Mouse (Mus musculus) limb, embryonic 11.5 days (tissue): ENCODE results near the gene Higd2a. TPM values are rescaled to one million over a fixed set of nuclear protein-coding genes. Genes with fewer than 3 reads are reported as not detected.
A peak's percentile ranks its signal among the peaks of the same experiment; 100 is the strongest.

Source experiments
- ATAC-seq: fragments of 200-750 bp; cut with Nextera tagmentation; 2 replicates; pipeline ENCODE4 v1.8.0; 2017; ENCODE audit warnings: low read depth; ENCODE audit not compliant: insufficient number of reproducible peaks, low FRiP score, low TSS enrichment
- DNase-seq: peaks from one replicate; pipeline ENCODE4 v3.0.0-alpha.2; 2015; ENCODE audit warnings: low spot score
- H3K27ac ChIP-seq: fragments of 300-500 bp; sonication (generic); replicated peaks from 2 replicates; pipeline ENCODE4 v1.5.1; 2014; ENCODE audit warnings: low read depth, mild to moderate bottlenecking, low read length
- H3K27me3 ChIP-seq: fragments of 300-500 bp; sonication (generic); 2 replicates; pipeline ENCODE4 v1.6.1; 2014; ENCODE audit warnings: mild to moderate bottlenecking, low read length, mixed read lengths; ENCODE audit not compliant: control insufficient read depth, insufficient read depth
- H3K36me3 ChIP-seq: fragments of 300-500 bp; sonication (generic); 2 replicates; pipeline ENCODE4 v1.6.1; 2014; ENCODE audit warnings: mild to moderate bottlenecking, low read length, moderate library complexity, mixed read lengths; ENCODE audit not compliant: control insufficient read depth, insufficient read depth
- H3K4me1 ChIP-seq: fragments of 300-500 bp; sonication (generic); 2 replicates; pipeline ENCODE4 v1.6.1; 2014; ENCODE audit warnings: low read length, mixed read lengths; ENCODE audit not compliant: control insufficient read depth, insufficient read depth
- H3K4me2 ChIP-seq: fragments of 300-500 bp; sonication (generic); 2 replicates; pipeline ENCODE4 v1.6.1; 2014; ENCODE audit warnings: low read depth, mild to moderate bottlenecking, moderate library complexity; ENCODE audit not compliant: severe bottlenecking
- H3K4me3 ChIP-seq: fragments of 300-500 bp; sonication (generic); 2 replicates; pipeline ENCODE4 v1.5.1; 2014; ENCODE audit warnings: low read depth, low read length
- H3K9ac ChIP-seq: fragments of 300-500 bp; sonication (generic); 2 replicates; pipeline ENCODE4 v1.6.1; 2014; ENCODE audit warnings: mild to moderate bottlenecking, low read length
- H3K9me3 ChIP-seq: fragments of 300-500 bp; sonication (generic); 2 replicates; pipeline ENCODE4 v1.6.1; 2016; ENCODE audit warnings: low read length; ENCODE audit not compliant: control insufficient read depth
- WGBS: fragments of 180-500 bp; shearing (Covaris S2); extraction: QIAGEN DNeasy Blood & Tissue Kit; methylation state at CpG from one replicate; pipeline ENCODE4 v1.1.7; 2014; 5-methylcytosine and 5-hydroxymethylcytosine counted together
- polyA plus RNA-seq: library from polyadenylated mRNA; unstranded; fragments of >200 nt; fragmentation: Nextera tagmentation; extraction: Ambion mirVana; gene quantifications from 2 replicates; pipeline ENCODE4 v1.2.1, GENCODE M21; 2014

The Higd2a gene
- polyA plus RNA-seq, 1 experiment from 2014 or later: 157 TPM

GRCm38 (mm10) chr13:54591776-54592356 lies 1.9 kb downstream of the Higd2a start:
- H3K9ac ChIP-seq: no peak overlapping the region
- no peak overlapping the region for H3K4me3 ChIP-seq
- no peak overlapping the region for H3K4me2 ChIP-seq

GRCm38 (mm10) chr13:54593617-54594016 lies 3.6 kb downstream of the Higd2a start:
- no peak overlapping the region for H3K27ac ChIP-seq
- H3K4me3 ChIP-seq: no peak overlapping the region
- no peaks in the 10 kb centered on the region for H3K9me3 ChIP-seq
- no peak overlapping the region for H3K9ac ChIP-seq
- peaks cover 4% of the 10 kb centered on the region for H3K4me1 ChIP-seq
- no peak overlapping the region for H3K4me2 ChIP-seq
- WGBS: 92% methylated on average over 11 of the region's 11 CpGs
- ATAC-seq: no peak
- H3K36me3 ChIP-seq: no peaks in the 10 kb centered on the region
- H3K27me3 ChIP-seq: no peaks in the 10 kb centered on the region
- DNase-seq: no peak

More at GRCm38 (mm10) chr13:54591776-54592356, 1.9 kb downstream of the Higd2a start:
- no peak for ATAC-seq
- 93% methylated on average over 8 of the region's 8 CpGs for WGBS
- H3K27ac ChIP-seq: no peak overlapping the region
- H3K27me3 ChIP-seq: no peaks in the 10 kb centered on the region
- no peaks in the 10 kb centered on the region; the same call in 1 of the 2 replicates for H3K36me3 ChIP-seq
- DNase-seq: no peak
- H3K9me3 ChIP-seq: no peaks in the 10 kb centered on the region
- peaks cover 4% of the 10 kb centered on the region for H3K4me1 ChIP-seq

- H3K9ac ChIP-seq: no peak overlapping the region
- ATAC-seq (no peak), DNase-seq (no peak)
- no peak overlapping the region for H3K4me3 ChIP-seq
- H3K9me3 ChIP-seq: no peaks in the 10 kb centered on the region
- no peaks in the 10 kb centered on the region for H3K36me3 ChIP-seq
- H3K27ac ChIP-seq: no peak overlapping the region
- WGBS: 77% methylated on average over 8 of the region's 8 CpGs
- no peaks in the 10 kb centered on the region for H3K27me3 ChIP-seq
- no peak overlapping the region for H3K4me2 ChIP-seq
- peaks cover 2% of the 10 kb centered on the region for H3K4me1 ChIP-seq
Measured at GRCm38 (mm10) chr13:54596107-54596690, 6.2 kb downstream of the Higd2a start.

- Histone ChIP-seq H3K27ac (no peak overlapping the region), H3K4me1 (no peaks in the 10 kb centered on the region), H3K9ac (no peak overlapping the region), H3K4me2 (no peak overlapping the region), H3K9me3 (no peaks in the 10 kb centered on the region), H3K36me3 (no peaks in the 10 kb centered on the region), H3K4me3 (no peak overlapping the region), H3K27me3 (no peaks in the 10 kb centered on the region)
- WGBS: 66% methylated on average over 5 of the region's 5 CpGs
- DNase-seq (no peak), ATAC-seq (no peak)
Measured at GRCm38 (mm10) chr13:54596870-54597269, 6.9 kb downstream of the Higd2a start.

DNA sequence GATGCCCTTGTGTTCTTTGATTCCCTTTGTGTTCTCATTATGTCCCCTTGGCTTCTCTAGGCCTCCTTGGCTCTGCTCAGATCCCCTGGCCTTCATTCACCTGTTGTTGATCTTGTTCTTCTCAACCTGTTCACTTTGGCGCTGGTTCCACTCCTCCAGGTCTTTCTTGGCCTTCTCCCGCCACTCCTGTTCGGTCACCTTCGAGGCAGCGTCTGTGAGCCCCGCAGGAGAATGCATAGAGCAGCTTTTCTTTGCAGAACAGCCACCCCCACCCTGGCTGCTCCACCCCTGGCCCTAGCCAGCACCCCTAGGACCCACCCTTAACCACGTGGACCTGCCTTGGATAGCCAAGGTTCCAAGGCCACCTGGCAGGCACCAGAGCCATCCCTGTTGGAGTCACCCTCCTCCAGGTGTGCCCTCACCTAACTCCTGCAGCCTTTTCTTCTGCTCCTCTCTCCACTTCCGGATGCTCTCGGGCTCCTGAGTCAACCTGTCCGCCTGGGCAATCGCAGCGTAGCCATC lies 8.7 kb downstream of the Higd2a start:
- no peak for ATAC-seq
- WGBS: 89% methylated on average over 12 of the region's 12 CpGs

DNA sequence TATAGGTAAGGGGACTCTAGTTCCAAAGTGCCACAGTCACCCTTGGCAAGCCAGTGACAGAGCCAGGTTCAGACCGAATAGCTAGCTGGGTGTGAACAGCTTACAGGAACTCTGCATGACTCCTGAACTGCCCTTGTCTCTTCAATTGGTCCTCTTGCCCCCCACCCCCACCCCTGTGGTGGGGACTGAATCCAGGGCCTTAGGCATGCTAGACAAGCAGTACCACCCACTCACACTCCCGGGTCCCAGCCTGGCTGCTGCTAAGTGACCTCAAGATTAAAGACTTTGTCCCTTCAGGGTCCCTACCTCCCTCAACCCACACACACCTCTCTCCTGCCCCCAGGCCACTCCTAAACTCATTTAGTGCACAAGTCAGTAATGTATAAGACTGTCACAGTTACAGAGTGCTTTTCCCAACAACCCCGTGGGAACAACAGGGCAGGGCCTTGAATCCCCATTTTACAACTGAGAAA lies 12.7 kb downstream of the Higd2a start:
- DNase-seq (peak; percentile 43), ATAC-seq (0 out of 2 replicates have a peak, but pooled peaks have one; percentile 60)
- H3K4me3 ChIP-seq: no peak overlapping the region
- no peaks in the 10 kb centered on the region for H3K36me3 ChIP-seq
- H3K9ac ChIP-seq: no peak overlapping the region
- 0 out of 2 replicates have a peak, but pooled peaks cover 2% of the 10 kb centered on the region for H3K4me1 ChIP-seq
- no peaks in the 10 kb centered on the region for H3K27me3 ChIP-seq
- no peak overlapping the region for H3K27ac ChIP-seq
- 0 out of 2 replicates have a peak overlapping the region, but pooled peaks have one; percentile 1 for H3K4me2 ChIP-seq
- WGBS: 15% methylated on average over 3 of the region's 3 CpGs
- no peaks in the 10 kb centered on the region for H3K9me3 ChIP-seq

More for the DNA sequence above, 8.7 kb downstream of the Higd2a start:
- no peak overlapping the region for H3K4me3 ChIP-seq
- DNase-seq: no peak
- H3K36me3 ChIP-seq: no peaks in the 10 kb centered on the region
- no peaks in the 10 kb centered on the region for H3K27me3 ChIP-seq
- no peaks in the 10 kb centered on the region for H3K9me3 ChIP-seq
- no peaks in the 10 kb centered on the region for H3K4me1 ChIP-seq
- H3K27ac ChIP-seq: no peak overlapping the region
- no peak overlapping the region for H3K9ac ChIP-seq
- H3K4me2 ChIP-seq: no peak overlapping the region

- Histone ChIP-seq H3K36me3 (no peaks in the 10 kb centered on the region), H3K4me3 (no peak overlapping the region), H3K4me2 (no peak overlapping the region), H3K27ac (peak overlapping the region; percentile 32; the same call in 1 of the 2 replicates), H3K9ac (no peak overlapping the region), H3K4me1 (0 out of 2 replicates have a peak, but pooled peaks cover 2% of the 10 kb centered on the region), H3K27me3 (no peaks in the 10 kb centered on the region), H3K9me3 (no peaks in the 10 kb centered on the region)
- DNase-seq (no peak), ATAC-seq (no peak)
Measured at GRCm38 (mm10) chr13:54603501-54603900, 13.5 kb downstream of the Higd2a start.

- Histone ChIP-seq H3K36me3 (no peaks in the 10 kb centered on the region), H3K4me1 (0 out of 2 replicates have a peak, but pooled peaks cover 2% of the 10 kb centered on the region), H3K27me3 (no peaks in the 10 kb centered on the region), H3K4me3 (no peak overlapping the region), H3K9ac (no peak overlapping the region), H3K27ac (no peak overlapping the region), H3K9me3 (no peaks in the 10 kb centered on the region), H3K4me2 (no peak overlapping the region)
- DNase-seq: no peak
- WGBS: 70% methylated on average over 4 of the region's 4 CpGs
- no peak for ATAC-seq
Measured at GRCm38 (mm10) chr13:54604221-54604620, 14.2 kb downstream of the Higd2a start.
